Mouse (Mus musculus): Measurements from ENCODE around the gene Ccdc71.
A peak's percentile ranks its signal among the peaks of the same experiment; 100 is the strongest.

Gene Ccdc71

DNA sequence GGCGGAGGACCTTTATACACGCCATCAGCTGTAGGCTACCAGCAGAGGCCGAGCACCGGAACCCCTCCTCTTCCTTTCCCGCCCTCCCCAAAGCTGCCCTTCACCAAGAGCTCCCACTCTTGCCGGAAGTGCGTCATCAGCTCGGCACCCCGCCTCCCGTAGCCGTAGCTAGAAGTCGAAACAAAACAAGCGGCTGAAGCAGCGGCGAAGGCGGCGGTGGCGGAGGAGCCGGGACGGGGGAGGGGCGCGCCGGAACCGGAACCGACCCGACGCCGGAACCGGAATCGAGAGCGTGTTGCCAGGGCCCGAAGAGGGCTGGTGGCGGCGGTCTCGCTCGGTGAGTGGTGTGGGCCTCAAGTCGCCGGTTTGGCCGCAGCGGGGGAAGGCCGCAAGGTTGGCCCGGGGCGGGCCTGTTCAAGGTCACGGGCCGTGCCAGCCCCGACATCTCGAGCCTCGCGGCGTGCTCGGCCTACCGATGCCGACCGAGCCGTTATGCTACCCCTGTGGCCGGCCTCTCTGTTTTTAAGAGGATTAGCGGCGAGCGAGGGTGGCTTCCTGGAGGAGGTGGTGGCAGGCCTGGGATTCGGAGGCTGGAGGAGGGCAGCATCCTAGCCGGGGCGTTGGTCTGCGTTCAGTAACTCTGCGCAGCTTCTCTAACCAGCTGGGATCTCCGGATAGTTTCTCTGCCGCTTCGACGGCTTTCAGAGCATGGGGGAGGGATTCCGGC is 30.4 kb downstream of the Ccdc71 start, which contains the start of gene Usp19:
TSS of gene Usp19 (plus strand) at position 44 of the 727 bp plus-strand sequence.
- peak; percentile 94 to 96 for DNase-seq

- no peak for DNase-seq
Measured at GRCm38 (mm10) chr9:108491286-108491580, 30.9 kb downstream of the Ccdc71 start.

DNA sequence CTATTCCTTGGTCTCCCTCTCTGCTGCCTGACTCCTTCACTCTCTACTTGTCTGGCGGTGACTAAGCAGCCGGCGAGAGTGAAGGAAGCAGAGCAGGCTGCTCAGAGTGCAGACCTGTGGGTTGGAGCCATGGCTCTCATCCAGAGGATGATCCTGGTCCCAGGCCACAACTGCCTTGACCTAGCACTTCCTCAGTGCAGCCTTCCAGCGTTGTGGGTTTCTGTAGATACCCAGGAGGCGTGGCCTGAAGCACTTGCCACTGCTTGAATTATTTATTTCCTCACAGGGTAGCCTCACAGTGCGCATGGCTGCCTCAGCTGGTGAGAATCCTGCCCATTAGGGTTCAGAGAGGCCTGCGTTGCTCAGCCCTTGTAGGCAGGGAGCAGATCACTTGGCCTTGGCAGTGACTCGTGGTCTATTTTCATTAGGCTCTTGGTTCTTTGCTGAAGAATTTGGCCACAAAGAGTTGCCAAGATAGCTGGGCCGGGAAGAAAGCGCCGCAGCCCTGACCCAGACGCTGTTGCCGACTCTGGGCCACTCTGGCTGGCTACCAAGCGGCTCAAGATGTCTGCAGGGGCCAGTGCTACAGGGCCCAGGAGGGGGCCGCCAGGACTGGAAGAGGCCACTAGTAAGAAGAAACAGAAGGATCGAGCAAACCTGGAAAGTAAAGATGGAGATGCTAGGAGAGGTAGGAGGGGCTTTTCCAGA is 31.9 kb downstream of the Ccdc71 start:
- no peak for DNase-seq

GRCm38 (mm10) chr9:108493246-108493645 is 32.9 kb downstream of the Ccdc71 start:
- DNase-seq: no peak

GRCm38 (mm10) chr9:108494146-108494825 is 34.0 kb downstream of the Ccdc71 start:
- no peak for DNase-seq

DNA sequence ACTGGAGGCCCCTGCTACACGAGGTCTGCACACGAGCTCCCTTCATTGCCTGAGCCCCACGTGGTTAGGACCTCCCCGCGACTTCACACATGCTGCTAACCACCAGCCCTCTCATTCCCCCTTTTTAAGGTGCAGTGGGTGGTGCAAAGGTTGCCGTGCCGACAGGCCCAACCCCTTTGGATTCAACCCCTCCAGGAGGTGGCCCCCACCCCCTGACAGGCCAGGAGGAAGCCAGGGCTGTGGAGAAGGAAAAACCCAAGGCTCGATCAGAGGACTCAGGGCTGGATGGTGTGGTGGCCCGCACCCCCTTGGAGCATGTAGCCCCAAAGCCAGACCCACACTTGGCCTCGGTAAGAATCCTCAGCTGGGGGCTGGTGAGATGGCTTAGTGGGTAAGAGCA is 34.6 kb downstream of the Ccdc71 start:
- DNase-seq: no peak

DNA sequence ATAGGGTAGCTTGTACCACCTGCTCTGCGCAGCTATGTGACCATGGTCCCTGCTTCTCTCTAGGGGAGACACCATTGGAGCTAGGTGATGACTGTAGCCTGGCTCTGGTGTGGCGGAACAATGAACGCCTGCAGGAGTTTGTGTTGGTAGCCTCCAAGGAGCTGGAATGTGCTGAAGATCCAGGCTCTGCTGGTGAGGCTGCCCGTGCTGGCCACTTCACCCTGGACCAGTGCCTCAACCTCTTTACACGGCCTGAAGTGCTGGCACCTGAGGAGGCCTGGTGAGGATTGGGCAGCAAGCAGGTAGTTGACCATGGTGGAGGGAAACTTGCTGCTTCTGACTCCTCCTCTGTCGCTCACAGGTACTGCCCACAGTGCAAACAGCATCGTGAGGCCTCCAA is 38.9 kb downstream of the Ccdc71 start:
- no peak for DNase-seq

DNA sequence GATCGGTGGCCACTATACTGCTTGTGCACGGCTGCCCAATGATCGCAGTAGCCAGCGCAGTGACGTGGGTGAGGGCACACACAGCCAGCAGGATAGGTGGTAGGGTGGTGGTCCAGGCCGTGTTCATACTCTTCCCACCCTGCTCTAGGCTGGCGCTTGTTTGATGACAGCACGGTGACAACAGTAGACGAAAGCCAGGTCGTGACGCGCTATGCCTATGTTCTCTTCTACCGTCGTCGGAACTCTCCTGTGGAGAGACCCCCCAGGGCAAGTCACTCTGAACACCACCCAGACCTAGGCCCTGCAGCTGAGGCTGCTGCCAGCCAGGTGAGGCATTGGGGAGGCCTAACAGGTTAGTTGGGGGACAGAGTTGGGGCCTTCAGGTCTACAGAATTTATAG is 39.6 kb downstream of the Ccdc71 start:
- DNase-seq: no peak

GRCm38 (mm10) chr9:108506901-108507300 is 46.6 kb downstream of the Ccdc71 start:
- no peak for DNase-seq

- DNase-seq: peak; percentile 92 to 93
Measured at GRCm38 (mm10) chr9:108507619-108508434, 47.5 kb downstream of the Ccdc71 start, which contains the start of gene Qars. Gene Qars, plus strand, starts transcription at chr9:108507706.

DNA sequence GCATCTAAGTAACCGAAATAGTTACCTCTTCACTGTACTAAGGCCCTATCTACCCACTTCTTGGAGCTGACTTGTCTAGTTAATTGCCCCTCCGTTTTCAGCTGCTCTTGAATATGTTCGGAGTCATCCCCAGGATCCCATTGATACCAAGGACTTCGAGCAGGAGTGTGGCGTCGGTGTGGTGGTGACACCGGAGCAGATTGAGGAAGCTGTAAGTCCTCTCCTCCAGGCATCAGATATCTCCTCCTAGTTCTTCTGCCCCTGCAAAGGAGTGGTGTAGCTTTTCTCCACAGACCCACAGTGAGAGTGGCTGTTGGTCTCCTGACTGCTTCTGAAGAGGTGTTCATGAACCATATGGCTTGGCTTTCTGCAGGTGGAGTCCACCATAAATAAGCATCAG is 48.4 kb downstream of the Ccdc71 start:
- no peak for DNase-seq
